Mouse (Mus musculus) MEL (cell line): ENCODE measurements at regions not wholly inside any gene's neighbourhood (a gene's known extent, or its start where the extent isn't known, plus 50 kb on each side); places are given as distances from the start of the nearest gene placed in this dataset.

ENCODE experiments used
- DNase-seq: peaks from one replicate; pipeline ENCODE4 v3.0.0; 2011; ENCODE audit warnings: low read depth, low spot score
- H3K27ac ChIP-seq: 2 replicates; pipeline ENCODE4 v1.5.1; 2012; ENCODE audit warnings: low read depth, mild to moderate bottlenecking, control low read depth, low read length, moderate library complexity; ENCODE audit not compliant: control insufficient read depth
- H3K27me3 ChIP-seq, 2 experiments: fragments of 150-350 bp in 1 of 2; sonication (generic) in 1 of 2; 2 replicates each; pipeline ENCODE4 v1.6.1; 2012; ENCODE audit warnings: low read length in 2 of 2, mild to moderate bottlenecking in 2 of 2, improper control_type of control experiment in 1 of 2, moderate library complexity in 1 of 2; ENCODE audit not compliant: insufficient read depth in 2 of 2, control insufficient read depth in 1 of 2
- H3K36me3 ChIP-seq, 2 experiments: 2 replicates each; pipeline ENCODE4 v1.6.1; 2012 to 2014; ENCODE audit warnings: low read length in 2 of 2, improper control_type of control experiment in 1 of 2, inconsistent platforms in 1 of 2, mild to moderate bottlenecking in 1 of 2; ENCODE audit not compliant: insufficient read depth in 2 of 2, control insufficient read depth in 1 of 2
- H3K4me1 ChIP-seq, 2 experiments: fragments of 150-350 bp in 1 of 2; sonication (generic) in 1 of 2; 2 replicates each; pipeline ENCODE4 v1.6.1; 2012; ENCODE audit warnings: low read length in 2 of 2, improper control_type of control experiment in 1 of 2, mild to moderate bottlenecking in 1 of 2; ENCODE audit not compliant: insufficient read depth in 2 of 2, control insufficient read depth in 1 of 2
- H3K4me3 ChIP-seq, 2 experiments: fragments of 150-350 bp in 1 of 2; sonication (generic) in 1 of 2; 2 replicates each; pipeline ENCODE4 v1.5.1; 2012; ENCODE audit warnings: low read depth in 2 of 2, low read length in 2 of 2, mild to moderate bottlenecking in 2 of 2, moderate library complexity in 2 of 2, control low read depth in 1 of 2, improper control_type of control experiment in 1 of 2; ENCODE audit not compliant: control insufficient read depth in 1 of 2, insufficient read depth in 1 of 2
- H3K79me2 ChIP-seq: 2 replicates; pipeline ENCODE4 v1.6.1; 2012; ENCODE audit warnings: mild to moderate bottlenecking, low read length, moderate library complexity; ENCODE audit not compliant: control insufficient read depth, poor library complexity, insufficient read depth
- H3K9ac ChIP-seq: 2 replicates; pipeline ENCODE4 v1.6.1; 2012; ENCODE audit warnings: low read depth, mild to moderate bottlenecking, control low read depth, low read length, moderate library complexity; ENCODE audit not compliant: control insufficient read depth, poor library complexity, severe bottlenecking
- H3K9me3 ChIP-seq: fragments of 150-350 bp; sonication (generic); replicated peaks from 2 replicates; pipeline ENCODE4 v1.6.1; 2012; ENCODE audit warnings: mild to moderate bottlenecking, low read length, improper control_type of control experiment, moderate library complexity; ENCODE audit not compliant: insufficient read depth
- CHD1 ChIP-seq: IDR thresholded peaks from 2 replicates; pipeline ENCODE4 v1.6.1; 2012; ENCODE audit warnings: low read depth, mild to moderate bottlenecking, inconsistent platforms, low read length, improper control_type of control experiment
- CHD2 ChIP-seq: IDR thresholded peaks from 2 replicates; pipeline ENCODE4 v1.6.1; 2011; ENCODE audit warnings: low read length, improper control_type of control experiment
- CTCF ChIP-seq, 3 experiments: IDR thresholded peaks in 2 of 3; conservative IDR thresholded peaks in 1 of 3; 2 replicates each; pipeline ENCODE4 v1.5.1; 2011 to 2012; ENCODE audit warnings: low read length in 3 of 3, low read depth in 2 of 3, mild to moderate bottlenecking in 2 of 3, improper control_type of control experiment in 1 of 3, inconsistent platforms in 1 of 3, mixed read lengths in 1 of 3, moderate library complexity in 1 of 3; ENCODE audit not compliant: control insufficient read depth in 1 of 3, insufficient read depth in 1 of 3, poor library complexity in 1 of 3, severe bottlenecking in 1 of 3
- E2F4 ChIP-seq: IDR thresholded peaks from 2 replicates; pipeline ENCODE4 v1.6.1; 2011; ENCODE audit warnings: low read depth, low read length, improper control_type of control experiment, borderline replicate concordance
- ETS1 ChIP-seq: IDR thresholded peaks from 2 replicates; pipeline ENCODE4 v1.6.1; 2012; ENCODE audit warnings: low read depth, mild to moderate bottlenecking, inconsistent platforms, low read length, improper control_type of control experiment, moderate library complexity
- GABPA ChIP-seq: IDR thresholded peaks from 2 replicates; pipeline ENCODE4 v1.6.1; 2012; ENCODE audit warnings: low read depth, mild to moderate bottlenecking, inconsistent platforms, low read length, improper control_type of control experiment, moderate library complexity
- KAT2A ChIP-seq: conservative IDR thresholded peaks from 2 replicates; pipeline ENCODE4 v1.6.1; 2012; ENCODE audit warnings: low read depth, low read length, improper control_type of control experiment, inconsistent platforms
- MAFK ChIP-seq: IDR thresholded peaks from 2 replicates; pipeline ENCODE4 v1.6.1; 2011; ENCODE audit warnings: low read depth, mild to moderate bottlenecking, low read length, improper control_type of control experiment, borderline replicate concordance
- MAZ ChIP-seq: IDR thresholded peaks from 2 replicates; pipeline ENCODE4 v1.6.1; 2012; ENCODE audit warnings: low read depth, mild to moderate bottlenecking, inconsistent platforms, low read length, improper control_type of control experiment
- MEF2A ChIP-seq: IDR thresholded peaks from 2 replicates; pipeline ENCODE4 v1.6.1; 2014; ENCODE audit warnings: low read depth, mild to moderate bottlenecking, inconsistent platforms, low read length, improper control_type of control experiment; ENCODE audit not compliant: poor library complexity, insufficient replicate concordance, severe bottlenecking; ENCODE audit errors: extremely low read depth
- MYC ChIP-seq: IDR thresholded peaks from 2 replicates; pipeline ENCODE4 v1.6.1; 2011; ENCODE audit warnings: low read depth, mild to moderate bottlenecking, low read length, improper control_type of control experiment, moderate library complexity
- NELFE ChIP-seq: IDR thresholded peaks from 2 replicates; pipeline ENCODE4 v1.6.1; 2011; ENCODE audit warnings: low read depth, low read length, improper control_type of control experiment
- NRF1 ChIP-seq: IDR thresholded peaks from 2 replicates; pipeline ENCODE4 v1.6.1; 2014; ENCODE audit warnings: low read depth, mild to moderate bottlenecking, inconsistent platforms, low read length, improper control_type of control experiment, moderate library complexity; ENCODE audit not compliant: poor library complexity, insufficient read depth, severe bottlenecking
- POLR2A ChIP-seq, 2 experiments: IDR thresholded peaks; 2 replicates each; pipeline ENCODE4 v1.6.1; 2011 to 2012; ENCODE audit warnings: low read length in 2 of 2, mild to moderate bottlenecking in 2 of 2, control low read depth in 1 of 2, improper control_type of control experiment in 1 of 2, low read depth in 1 of 2, moderate library complexity in 1 of 2; ENCODE audit not compliant: control insufficient read depth in 1 of 2, insufficient read depth in 1 of 2, poor library complexity in 1 of 2
- POLR2AphosphoS2 ChIP-seq: IDR thresholded peaks from 2 replicates; pipeline ENCODE4 v1.6.1; 2011; ENCODE audit warnings: low read length, improper control_type of control experiment
- RAD21 ChIP-seq: IDR thresholded peaks from 2 replicates; pipeline ENCODE4 v1.6.1; 2011; ENCODE audit warnings: mild to moderate bottlenecking, low read depth, low read length, improper control_type of control experiment
- SIN3A ChIP-seq: IDR thresholded peaks from 2 replicates; pipeline ENCODE4 v1.6.1; 2012; ENCODE audit warnings: low read length, improper control_type of control experiment, inconsistent platforms
- SMC3 ChIP-seq: IDR thresholded peaks from 2 replicates; pipeline ENCODE4 v1.6.1; 2011; ENCODE audit warnings: low read depth, low read length, improper control_type of control experiment
- TAL1 ChIP-seq: IDR thresholded peaks from 2 replicates; pipeline ENCODE4 v1.6.1; 2012; ENCODE audit warnings: mild to moderate bottlenecking, inconsistent platforms, low read length, moderate library complexity, mixed read lengths
- TBP ChIP-seq: IDR thresholded peaks from 2 replicates; pipeline ENCODE4 v1.8.0; 2011; ENCODE audit warnings: low read depth, low read length, improper control_type of control experiment
- USF1 ChIP-seq: IDR thresholded peaks from 2 replicates; pipeline ENCODE4 v1.6.1; 2014; ENCODE audit warnings: low read depth, mild to moderate bottlenecking, inconsistent platforms, low read length, improper control_type of control experiment, moderate library complexity
- ZC3H11A ChIP-seq: IDR thresholded peaks from 2 replicates; pipeline ENCODE4 v1.6.1; 2012; ENCODE audit warnings: low read depth, mild to moderate bottlenecking, inconsistent platforms, low read length, improper control_type of control experiment
- ZKSCAN1 ChIP-seq: IDR thresholded peaks from 2 replicates; pipeline ENCODE4 v1.6.1; 2012; ENCODE audit warnings: low read depth, mild to moderate bottlenecking, inconsistent platforms, low read length, improper control_type of control experiment, moderate library complexity
- ZNF384 ChIP-seq: IDR thresholded peaks from 2 replicates; pipeline ENCODE4 v1.6.1; 2012; ENCODE audit warnings: low read depth, mild to moderate bottlenecking, inconsistent platforms, low read length, improper control_type of control experiment

DNA sequence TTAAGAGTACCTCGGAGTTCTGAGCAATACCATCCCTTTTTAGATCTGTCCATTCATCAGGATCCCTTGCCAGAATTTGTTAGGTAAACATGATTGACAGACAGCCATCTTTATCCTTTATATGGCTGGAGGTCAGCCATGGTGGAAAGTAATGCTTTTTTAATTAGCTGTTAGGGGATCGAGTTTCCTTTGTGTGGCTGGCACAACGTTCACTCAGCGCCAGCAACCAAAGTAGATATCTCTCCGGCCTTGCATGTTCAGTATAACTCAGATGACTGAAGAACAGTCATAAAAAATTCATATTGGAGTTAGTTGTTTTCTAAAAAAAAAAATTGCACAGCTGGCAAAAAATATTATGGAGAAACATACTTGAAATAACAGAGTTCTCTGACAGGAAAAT lies 186.4 kb downstream of the Rps12 start:
- DNase-seq, result no peak
- Histone ChIP-seq H3K4me1 (no peaks in the 10 kb centered on the region), H3K9me3 (no peaks in the 10 kb centered on the region), H3K27me3 (no peaks in the 10 kb centered on the region), H3K9ac (no peak overlapping the region), H3K27ac (no peak overlapping the region), H3K36me3 (no peaks in the 10 kb centered on the region), H3K4me3 (no peak overlapping the region), H3K79me2 (no peaks in the 10 kb centered on the region)
- TF ChIP-seq MAFK (no peak), MYC (no peak), RAD21 (no peak), CTCF (IDR thresholded peaks at IDR 0.05 in 2 of 3, conservative IDR thresholded peaks at IDR 0.05 in 1 of 3; ENCODE audit: control insufficient read depth in 1 of 3, insufficient read depth in 1 of 3, low read depth in 2 of 3, low read length in 3 of 3, poor library complexity in 1 of 3, severe bottlenecking in 1 of 3) (no peak), ZC3H11A (no peak)

DNA sequence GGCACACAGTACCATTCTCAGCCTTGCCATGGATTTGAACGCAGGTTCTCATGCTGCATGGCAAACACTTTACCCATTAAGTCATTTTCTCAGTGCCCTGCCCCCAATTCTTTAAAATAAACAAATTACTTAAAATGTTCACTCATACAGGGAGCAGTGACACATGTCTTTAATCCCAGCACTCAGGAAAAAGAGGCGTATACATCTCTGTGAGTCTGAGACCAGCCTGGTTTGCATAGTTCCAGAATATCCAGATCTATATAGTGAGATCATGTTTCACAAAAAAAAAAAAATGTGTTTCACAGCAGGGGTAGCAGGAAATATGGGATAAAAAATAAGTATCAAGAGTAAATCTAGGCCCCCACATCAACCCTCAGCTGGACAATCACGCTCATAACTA lies 191.5 kb downstream of the Rps12 start:
- no peak overlapping the region for H3K27ac ChIP-seq
- no peak overlapping the region for H3K4me3 ChIP-seq
- no peaks in the 10 kb centered on the region for H3K9me3 ChIP-seq
- no peaks in the 10 kb centered on the region for H3K27me3 ChIP-seq
- no peak for DNase-seq
- no peak overlapping the region for H3K9ac ChIP-seq
- no peaks in the 10 kb centered on the region for H3K79me2 ChIP-seq
- no peaks in the 10 kb centered on the region for H3K4me1 ChIP-seq
- H3K36me3 ChIP-seq, result no peaks in the 10 kb centered on the region
- TF ChIP-seq ETS1, result no peak
- no peak for TF ChIP-seq ZKSCAN1
- no peak for TF ChIP-seq TBP
- no peak for TF ChIP-seq NRF1
- TF ChIP-seq MEF2A, result no peak
- TF ChIP-seq CHD1, result no peak
- no peak for TF ChIP-seq NELFE
- no peak for TF ChIP-seq SMC3
- no peak for TF ChIP-seq MAZ
- no peak for TF ChIP-seq ZNF384
- no peak for TF ChIP-seq TAL1

- Histone ChIP-seq H3K79me2 (no peaks in the 10 kb centered on the region), H3K9me3 (no peaks in the 10 kb centered on the region), H3K4me3 (no peak overlapping the region), H3K36me3 (no peaks in the 10 kb centered on the region), H3K27ac (no peak overlapping the region), H3K4me1 (no peaks in the 10 kb centered on the region), H3K9ac (no peak overlapping the region), H3K27me3 (no peaks in the 10 kb centered on the region)
- no peak for DNase-seq
- TF ChIP-seq TBP (no peak), MAZ (no peak), GABPA (no peak), TAL1 (no peak), KAT2A (no peak), POLR2AphosphoS2 (no peak), ZKSCAN1 (no peak), SIN3A (no peak), SMC3 (no peak), CHD2 (no peak), ETS1 (no peak), POLR2A (IDR thresholded peaks at IDR 0.05; ENCODE audit: control insufficient read depth in 1 of 2, insufficient read depth in 1 of 2, low read depth in 1 of 2, low read length in 2 of 2, poor library complexity in 1 of 2) (no peak), ZNF384 (no peak), MAFK (no peak), E2F4 (no peak), USF1 (no peak)
These were observed 206.8 kb downstream of the Rps12 start for GRCm38 (mm10) chr10:23580230-23580629.
